Mouse (Mus musculus) right cerebral cortex, postnatal 4 days (tissue): ENCODE measurements around the gene Ntrk3.

Experiments used
- DNase-seq: peaks from one replicate; pipeline ENCODE4 v3.0.0-alpha.2; 2022

The Ntrk3 gene

GRCm38 (mm10) chr7:78576706-78577461, 160.9 kb downstream of the Ntrk3 start:
- peak; percentile 52 for DNase-seq

DNA sequence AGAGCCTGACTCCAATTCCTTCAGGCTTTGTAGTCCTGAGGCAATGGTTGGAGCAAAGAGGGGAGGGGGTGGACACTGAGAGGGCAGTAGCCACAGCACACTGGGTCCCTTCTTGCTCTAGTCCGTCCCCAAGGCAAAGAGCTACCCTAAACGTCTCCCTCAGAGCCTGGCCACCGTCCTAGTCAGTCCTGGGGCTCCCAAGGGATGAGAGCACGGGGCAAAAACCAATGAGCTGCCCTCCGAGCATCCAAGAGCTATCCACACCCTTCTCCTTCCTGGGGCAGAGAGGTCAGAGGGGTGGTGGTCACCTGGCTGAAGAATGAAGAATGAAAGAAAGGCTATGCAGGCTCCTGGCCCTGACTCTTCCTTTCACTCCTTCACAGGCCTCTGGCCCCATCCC, 161.6 kb downstream of the Ntrk3 start:
- DNase-seq, result no peak

DNA sequence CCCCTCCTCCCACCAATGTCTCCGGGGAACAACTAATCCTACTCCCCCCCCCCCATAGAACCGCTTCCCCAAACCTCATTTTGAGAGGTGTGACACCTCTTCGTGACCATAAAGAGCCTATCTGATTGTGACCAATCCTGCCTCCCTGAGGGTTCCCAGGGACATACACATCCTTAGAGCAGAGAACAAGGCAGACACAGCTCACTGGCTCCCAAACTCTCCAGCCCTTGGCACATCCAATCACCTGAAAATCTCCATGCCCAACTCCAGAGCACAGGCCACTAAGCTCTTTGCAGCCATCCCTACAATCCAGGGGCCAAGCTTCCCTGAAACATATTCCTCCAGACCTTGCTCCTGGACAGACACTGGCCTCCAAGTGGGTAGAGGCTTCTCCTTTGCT, 162.3 kb downstream of the Ntrk3 start:
- DNase-seq, result no peak

DNA sequence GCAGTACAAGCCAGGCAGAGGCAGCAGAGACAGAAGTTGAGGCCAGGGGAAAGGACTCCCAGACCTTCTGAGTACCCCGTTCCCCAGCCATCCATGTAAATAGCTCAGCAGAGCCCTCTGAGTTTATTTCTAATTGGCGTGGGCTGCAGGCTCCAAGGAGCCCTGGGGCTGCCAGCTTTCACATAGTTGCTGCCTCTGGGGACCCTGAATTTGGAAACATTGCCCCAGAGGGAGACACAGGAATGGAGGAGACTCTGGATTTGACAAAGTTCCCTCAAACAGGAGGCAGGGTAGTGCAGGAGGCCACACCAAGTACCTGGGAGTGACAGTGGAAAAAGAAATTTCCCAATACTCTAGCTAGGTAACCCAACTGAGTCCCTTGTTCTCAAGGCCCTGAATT, 166.6 kb downstream of the Ntrk3 start:
- no peak for DNase-seq

GRCm38 (mm10) chr7:78569255-78569618, 168.6 kb downstream of the Ntrk3 start:
- no peak for DNase-seq

DNA sequence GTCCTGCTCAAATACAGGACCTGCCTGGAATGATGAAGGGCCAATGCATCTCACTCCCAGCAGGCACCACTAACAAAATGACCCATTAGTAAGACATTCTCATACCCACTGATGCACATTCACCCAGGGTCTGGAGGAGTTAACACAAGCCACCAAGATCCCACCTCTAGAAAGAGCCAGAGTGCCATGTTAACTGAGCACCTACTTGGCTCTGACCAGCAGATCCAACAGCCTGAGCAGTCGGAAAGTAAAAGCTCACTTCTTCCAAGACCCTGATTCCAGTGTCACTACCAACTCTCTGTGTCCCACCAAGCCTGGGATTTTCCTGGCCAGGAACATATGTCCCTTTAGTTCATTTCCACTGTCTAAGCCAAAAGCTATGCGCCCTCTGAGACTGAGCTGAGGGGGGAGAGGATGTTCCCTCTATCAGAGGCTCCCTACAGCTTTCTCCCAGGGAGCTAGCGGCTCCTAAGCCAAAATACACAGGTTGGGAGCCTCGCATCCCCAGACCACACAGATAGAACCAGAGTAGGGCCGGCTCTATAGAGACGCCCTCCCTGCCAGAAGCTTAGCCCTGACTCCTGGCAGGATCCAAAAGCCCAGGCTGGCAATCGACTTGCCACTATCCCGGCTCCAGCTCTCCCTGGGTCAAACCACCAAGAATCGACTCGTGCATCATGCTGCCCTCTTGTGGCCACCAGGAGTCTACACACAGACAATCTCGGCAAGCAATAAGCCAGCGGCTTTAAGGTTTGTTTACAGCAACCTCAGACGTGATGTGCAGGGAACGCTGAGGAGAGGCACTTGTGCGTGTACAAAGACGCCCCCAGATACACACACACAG, 169.2 kb downstream of the Ntrk3 start:
- peak; percentile 76 for DNase-seq

DNA sequence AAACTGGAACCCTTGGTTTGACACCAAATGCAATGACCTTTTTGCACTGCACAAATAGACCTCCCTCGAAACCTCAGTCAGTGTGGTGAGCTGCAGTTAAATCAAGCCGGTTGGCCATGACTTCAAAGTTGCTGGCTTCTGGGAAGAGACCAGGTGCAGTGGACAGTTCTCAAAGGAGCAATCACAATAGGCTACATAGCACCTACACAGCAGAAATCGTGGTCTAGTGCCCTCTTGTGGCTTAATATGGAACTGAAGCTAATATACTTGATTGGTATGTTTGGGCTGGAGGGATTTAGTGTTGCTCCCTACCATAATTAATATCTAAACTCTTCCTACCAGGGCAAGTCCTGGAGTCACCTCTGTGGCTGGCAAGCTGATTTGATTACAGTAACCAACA, 171.2 kb downstream of the Ntrk3 start:
- no peak for DNase-seq

GRCm38 (mm10) chr7:78565386-78565785, 172.4 kb downstream of the Ntrk3 start:
- DNase-seq, result no peak

DNA sequence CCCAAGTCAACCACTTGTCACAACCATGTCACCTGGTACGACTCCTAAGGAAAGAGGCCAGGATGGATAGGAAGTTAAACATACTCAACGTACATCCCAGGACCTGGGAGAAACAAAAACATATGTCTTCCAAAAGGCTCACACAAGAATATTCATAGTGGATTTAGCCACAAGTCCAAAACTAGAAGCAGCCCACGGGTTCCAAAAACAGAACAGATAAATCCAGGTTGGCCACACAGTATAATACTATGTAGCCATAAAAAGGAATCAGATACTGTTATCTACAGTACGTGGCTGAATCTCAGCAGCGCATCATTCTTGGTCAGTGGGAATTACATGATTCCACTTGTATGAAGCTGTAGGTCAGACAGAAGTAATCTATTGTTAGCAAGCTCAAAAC, 179.3 kb downstream of the Ntrk3 start:
- no peak for DNase-seq

- DNase-seq, result no peak
These were observed 182.3 kb downstream of the Ntrk3 start for GRCm38 (mm10) chr7:78555532-78555931.

DNA sequence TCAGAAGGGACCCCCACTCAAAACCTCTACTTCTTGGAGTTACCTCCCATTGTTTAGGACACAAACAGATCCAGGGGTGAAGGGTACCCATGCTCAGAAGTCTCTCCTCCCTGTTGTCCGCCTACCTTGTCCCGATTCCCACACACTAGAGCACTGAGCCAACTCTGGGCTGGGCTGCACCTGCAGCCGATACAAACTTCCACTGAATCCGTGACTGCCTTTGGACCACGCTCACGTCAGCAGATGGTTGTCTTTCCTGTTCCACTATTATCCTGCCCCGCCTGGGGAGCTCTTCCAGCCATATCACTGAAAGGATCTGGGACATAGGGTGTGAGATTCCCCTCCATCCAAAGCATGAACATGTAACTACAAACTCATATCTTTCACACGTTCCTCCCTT, 188.4 kb downstream of the Ntrk3 start:
- DNase-seq, result no peak

DNA sequence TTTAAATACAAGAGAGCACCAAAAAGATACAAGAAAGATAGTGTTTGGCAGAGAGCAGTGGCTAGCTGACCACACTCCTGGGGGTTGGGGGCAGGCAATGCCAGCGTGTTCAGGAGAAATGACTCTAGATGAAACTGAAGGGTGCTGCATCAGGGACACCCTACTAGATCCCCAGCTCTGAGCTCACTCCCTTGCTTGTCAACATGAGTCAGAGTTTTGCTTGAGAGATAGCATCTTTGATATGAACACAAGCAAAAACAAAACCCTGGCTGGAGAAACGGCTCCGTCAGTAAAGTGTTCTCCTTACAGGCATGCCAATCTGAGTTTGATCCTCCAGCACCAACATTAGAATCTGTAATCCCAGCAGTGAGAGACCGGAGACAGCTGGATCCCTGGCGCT, 189.1 kb downstream of the Ntrk3 start:
- DNase-seq, result no peak

- no peak for DNase-seq
These were observed 191.3 kb downstream of the Ntrk3 start for GRCm38 (mm10) chr7:78546551-78546950.

- DNase-seq, result no peak
These were observed 195.3 kb downstream of the Ntrk3 start for GRCm38 (mm10) chr7:78542468-78542867.

GRCm38 (mm10) chr7:78530286-78530685, 207.5 kb downstream of the Ntrk3 start:
- DNase-seq, result no peak

DNA sequence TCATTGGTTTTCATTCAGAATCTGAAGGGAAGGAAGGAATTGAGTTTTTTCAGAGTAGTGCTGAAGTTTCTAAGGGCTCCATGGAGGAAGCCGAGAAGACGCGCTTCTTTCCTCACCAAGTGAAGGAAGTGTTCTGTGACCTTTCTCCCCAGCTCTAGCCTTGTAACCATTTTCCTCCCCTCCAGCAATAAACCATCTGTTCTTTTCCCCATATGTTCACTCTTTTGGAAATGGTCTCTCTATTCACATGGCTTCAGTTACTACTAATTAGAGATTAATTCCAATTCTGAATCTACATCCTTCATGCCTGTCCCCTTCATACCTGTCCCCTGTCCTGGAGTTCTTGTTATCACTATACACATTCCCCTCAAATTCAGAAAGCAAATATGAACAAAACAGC, 209.8 kb downstream of the Ntrk3 start:
- DNase-seq, result no peak

DNA sequence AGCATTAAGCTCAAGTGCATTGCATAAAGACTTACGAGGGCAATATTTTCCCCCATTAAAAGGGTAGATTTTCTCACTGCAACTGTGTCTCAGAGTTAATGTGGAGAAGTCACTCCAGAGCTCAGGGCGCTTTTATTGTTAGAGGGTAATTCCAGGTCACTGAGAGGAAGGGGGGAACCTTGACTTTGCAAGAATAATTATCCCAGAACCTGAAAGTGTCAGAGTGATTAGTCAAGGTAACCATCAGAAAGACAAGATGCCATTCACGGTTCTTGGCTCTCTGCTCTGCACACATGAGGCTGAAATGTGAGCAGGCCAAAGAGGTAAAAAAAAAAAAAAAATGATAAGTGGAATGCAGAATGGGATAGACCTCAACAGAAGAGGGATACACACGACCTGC, 210.2 kb downstream of the Ntrk3 start:
- DNase-seq, result no peak

DNA sequence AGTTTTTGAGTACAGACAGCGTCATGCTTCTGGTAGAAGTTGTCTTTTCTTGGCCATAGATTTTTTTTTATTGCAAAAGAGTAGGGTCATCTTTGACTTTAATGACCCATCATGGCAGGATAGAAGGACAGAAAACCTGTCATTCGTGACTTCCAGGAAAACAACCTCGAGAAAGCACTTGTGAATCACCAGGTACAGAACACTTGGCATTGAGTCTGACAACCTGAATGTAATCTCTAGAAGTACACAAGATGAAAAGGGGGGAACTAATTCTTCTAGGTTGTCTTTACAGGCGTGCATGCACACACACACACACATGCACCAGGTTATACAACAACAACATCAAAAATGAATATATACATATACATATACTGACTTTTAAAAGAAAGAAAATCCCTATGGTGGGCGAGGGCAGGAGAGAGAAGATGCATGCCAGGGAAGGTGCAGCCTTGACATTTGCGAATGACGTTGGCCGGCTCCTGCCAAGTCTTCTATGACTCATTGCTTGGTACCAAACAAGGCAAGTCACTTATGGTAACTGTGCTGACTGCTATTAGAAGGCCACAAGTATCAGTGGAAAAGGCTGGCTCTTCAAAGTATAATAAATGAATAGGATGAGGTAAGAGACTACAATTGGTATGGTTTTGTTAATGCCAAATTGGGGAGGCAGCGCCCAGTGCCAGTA, 217.4 kb downstream of the Ntrk3 start:
- DNase-seq, result no peak

DNA sequence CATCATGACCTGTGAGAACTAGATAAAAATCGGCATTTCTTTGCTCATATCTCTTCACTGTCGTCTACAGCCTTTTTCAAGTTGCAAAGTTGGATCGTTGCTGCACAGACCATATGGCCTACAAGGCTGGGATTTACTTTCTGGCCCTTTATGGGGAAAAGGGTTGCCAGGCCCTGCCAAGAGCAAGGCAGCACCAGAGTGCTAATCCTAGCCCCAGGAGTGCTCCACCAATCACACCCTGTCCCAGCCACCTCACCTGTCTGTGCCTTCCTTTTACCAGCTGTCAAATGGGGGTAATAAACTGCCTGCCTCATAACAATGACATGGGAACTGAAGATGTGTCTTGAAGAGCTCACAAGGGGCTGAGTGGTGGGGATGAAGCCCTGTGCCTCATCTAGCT, 218.1 kb downstream of the Ntrk3 start:
- DNase-seq, result no peak

- DNase-seq, result no peak
These were observed 218.9 kb downstream of the Ntrk3 start for GRCm38 (mm10) chr7:78518760-78519363.

DNA sequence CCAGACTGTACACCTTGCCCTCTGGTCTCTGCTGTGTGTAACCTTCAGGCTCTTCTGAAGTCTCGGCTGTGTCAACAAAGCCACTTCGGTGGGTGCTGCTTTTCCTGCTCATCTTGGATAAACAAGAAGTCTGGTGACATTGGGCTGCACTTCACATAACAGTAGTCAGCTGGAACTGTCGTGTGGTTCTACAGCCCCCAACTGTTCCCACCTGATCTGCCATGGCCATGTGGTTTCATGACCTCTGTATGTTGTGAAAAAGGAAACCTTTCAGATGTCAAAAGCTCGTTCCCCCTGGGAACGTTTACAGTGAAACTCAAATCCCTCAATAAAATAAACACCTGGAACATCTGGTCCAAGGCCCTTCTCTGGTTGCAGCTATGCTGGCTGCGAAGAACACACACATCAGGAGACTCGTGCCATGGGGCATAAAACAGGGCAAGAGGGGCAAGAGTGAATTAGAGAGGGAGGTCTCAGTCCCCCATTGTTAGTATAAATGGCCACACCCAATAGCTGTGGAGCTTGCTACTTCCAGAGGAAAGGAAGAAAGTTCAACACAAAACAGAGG, 222.7 kb downstream of the Ntrk3 start:
- DNase-seq, result no peak

DNA sequence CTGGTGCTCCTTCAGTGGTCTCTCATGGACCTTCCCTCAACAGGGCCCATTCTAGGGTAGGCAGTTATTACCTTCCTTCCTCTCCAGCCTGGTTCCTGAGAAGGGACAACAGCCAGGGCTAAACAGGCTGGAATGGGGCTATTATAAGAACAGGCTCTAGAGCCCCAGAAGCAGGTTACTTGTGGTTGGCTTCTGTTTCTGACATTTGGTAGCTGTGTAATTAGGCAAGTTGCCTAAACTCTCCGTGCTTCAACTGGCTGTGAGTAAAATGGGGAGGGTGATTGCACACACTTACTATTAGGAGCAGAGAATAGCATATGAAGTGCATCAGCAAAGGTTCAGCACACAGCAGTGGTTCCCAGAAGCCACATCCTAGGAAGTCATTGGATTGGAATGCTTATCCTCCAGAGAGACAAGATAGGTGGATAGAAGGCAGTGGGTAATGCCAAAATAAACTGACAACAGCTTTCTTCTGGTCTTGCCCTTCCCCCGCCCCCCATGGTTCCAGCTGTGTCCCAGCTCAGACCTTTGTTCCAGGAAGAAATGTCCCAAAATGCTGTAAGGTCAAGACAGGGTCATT, 230.7 kb downstream of the Ntrk3 start:
- no peak for DNase-seq

DNA sequence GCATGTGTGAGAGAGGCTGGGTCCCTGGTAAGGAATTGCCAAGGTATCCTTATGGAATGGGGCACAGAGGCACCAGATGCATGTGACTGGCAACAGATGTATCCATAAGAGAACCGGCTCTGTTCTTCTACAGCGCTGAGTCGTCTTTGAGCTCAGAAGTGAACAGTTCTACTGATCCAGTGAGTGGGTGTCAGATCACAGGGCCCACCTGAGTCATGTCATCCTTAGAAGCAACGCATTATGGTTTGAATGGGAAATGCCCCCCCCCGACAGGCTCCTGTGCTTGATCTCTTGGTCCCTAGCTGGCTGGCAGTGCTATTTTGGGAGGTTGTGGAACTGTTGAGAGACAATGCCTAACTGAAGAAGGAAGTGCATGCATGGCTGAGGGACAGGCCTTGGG, 236.9 kb downstream of the Ntrk3 start:
- DNase-seq, result no peak
